Mouse (Mus musculus): ENCODE results near the gene Gm11236. TPM values are rescaled to one million over a fixed set of nuclear protein-coding genes. Genes with fewer than 3 reads are reported as not detected.
"Not testable (repeated sequence)": the region's sequence is repeated elsewhere in the genome, so short reads cannot be mapped to it uniquely, and the experiment has no call there.

The Gm11236 gene
- not detected in 3 replicates for total RNA-seq (2017)

DNA sequence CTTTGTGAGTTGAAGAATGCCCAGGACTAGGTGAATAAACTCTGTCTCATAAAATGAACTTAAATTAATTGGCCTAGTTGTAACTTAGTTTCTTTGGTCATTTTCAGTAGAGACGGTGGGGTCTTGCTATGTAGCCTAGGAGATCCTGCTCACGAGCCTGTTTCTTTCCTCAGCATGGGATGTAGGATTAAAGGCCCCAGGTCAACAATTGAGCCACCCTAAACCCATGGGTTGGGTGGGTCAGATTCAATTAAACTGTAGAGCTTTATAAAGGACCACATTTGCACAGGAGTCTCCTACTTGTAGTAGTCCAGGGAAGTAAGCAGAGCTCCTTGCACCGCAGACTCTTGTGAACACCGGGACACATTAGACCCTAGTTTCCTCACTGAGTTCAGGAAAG is at the start of gene Gm11236:
Gene Gm11236 (plus strand): TSS at position 301 of the 400 bp plus-strand sequence.
- not testable (repeated sequence) for ATAC-seq (replicated peaks; ENCODE audit: insufficient number of reproducible peaks, low FRiP score, low TSS enrichment, poor library complexity, severe bottlenecking)

DNA sequence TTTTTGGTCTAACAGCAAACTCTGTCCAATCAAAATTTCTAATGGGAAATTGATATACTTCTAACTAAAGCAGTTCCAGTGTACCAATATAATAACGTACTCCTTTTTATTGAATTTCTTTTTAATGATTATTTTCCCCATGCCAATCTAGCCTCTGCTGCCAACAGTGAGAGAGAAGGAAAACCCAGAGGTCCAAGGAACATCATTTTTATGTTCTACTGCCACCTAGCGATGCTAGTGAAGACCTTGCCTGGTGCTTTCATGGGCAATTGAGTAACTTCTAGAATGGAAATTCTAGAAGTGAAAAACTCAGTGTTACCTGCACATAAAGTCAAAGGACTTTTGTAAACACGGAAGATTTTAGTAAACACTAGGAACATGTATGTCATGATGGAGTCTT is 38.7 kb upstream of the Gm11236 start:
- ATAC-seq (replicated peaks; ENCODE audit: insufficient number of reproducible peaks, low FRiP score, low TSS enrichment, poor library complexity, severe bottlenecking) = no peak

DNA sequence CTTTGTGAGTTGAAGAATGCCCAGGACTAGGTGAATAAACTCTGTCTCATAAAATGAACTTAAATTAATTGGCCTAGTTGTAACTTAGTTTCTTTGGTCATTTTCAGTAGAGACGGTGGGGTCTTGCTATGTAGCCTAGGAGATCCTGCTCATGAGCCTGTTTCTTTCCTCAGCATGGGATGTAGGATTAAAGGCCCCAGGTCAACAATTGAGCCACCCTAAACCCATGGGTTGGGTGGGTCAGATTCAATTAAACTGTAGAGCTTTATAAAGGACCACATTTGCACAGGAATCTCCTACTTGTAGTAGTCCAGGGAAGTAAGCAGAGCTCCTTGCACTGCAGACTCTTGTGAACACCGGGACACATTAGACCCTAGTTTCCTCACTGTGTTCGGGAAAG is 30.3 kb upstream of the Gm11236 start, which contains the start of gene Gm11238:
Gene Gm11238 (plus strand): TSS at position 301 of the 400 bp plus-strand sequence.
- not testable (repeated sequence) for ATAC-seq (replicated peaks; ENCODE audit: insufficient number of reproducible peaks, low FRiP score, low TSS enrichment, poor library complexity, severe bottlenecking)

DNA sequence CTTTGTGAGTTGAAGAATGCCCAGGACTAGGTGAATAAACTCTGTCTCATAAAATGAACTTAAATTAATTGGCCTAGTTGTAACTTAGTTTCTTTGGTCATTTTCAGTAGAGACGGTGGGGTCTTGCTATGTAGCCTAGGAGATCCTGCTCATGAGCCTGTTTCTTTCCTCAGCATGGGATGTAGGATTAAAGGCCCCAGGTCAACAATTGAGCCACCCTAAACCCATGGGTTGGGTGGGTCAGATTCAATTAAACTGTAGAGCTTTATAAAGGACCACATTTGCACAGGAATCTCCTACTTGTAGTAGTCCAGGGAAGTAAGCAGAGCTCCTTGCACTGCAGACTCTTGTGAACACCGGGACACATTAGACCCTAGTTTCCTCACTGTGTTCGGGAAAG is 15.2 kb upstream of the Gm11236 start, which contains the start of gene Gm11237:
Gene Gm11237 (plus strand): TSS at position 301 of the 400 bp plus-strand sequence.
- not testable (repeated sequence) for ATAC-seq (replicated peaks; ENCODE audit: insufficient number of reproducible peaks, low FRiP score, low TSS enrichment, poor library complexity, severe bottlenecking)

DNA sequence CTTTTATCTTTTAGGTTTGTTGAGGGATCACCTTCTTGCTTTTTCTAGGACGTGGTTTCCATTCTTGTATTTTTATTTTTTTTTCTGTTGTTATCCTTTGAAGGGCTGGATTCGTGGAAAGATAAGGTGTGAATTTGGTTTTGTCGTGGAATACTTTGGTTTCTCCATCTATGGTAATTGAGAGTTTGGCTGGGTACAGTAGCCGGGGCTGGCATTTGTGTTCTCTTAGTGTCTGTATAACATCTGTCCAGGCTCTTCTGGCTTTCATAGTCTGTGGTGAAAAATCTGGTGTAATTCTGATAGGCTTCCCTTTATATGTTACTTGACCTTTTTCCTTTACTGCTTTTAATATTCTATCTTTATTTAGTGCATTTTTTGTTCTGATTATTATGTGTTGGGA is 23.9 kb downstream of the Gm11236 start:
- ATAC-seq (replicated peaks; ENCODE audit: insufficient number of reproducible peaks, low FRiP score, low TSS enrichment, poor library complexity, severe bottlenecking) = not testable (repeated sequence)

DNA sequence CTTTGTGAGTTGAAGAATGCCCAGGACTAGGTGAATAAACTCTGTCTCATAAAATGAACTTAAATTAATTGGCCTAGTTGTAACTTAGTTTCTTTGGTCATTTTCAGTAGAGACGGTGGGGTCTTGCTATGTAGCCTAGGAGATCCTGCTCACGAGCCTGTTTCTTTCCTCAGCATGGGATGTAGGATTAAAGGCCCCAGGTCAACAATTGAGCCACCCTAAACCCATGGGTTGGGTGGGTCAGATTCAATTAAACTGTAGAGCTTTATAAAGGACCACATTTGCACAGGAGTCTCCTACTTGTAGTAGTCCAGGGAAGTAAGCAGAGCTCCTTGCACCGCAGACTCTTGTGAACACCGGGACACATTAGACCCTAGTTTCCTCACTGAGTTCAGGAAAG is 30.1 kb downstream of the Gm11236 start, which contains the start of gene Gm11239:
Gene Gm11239 (plus strand): TSS at position 301 of the 400 bp plus-strand sequence.
- ATAC-seq (replicated peaks; ENCODE audit: insufficient number of reproducible peaks, low FRiP score, low TSS enrichment, poor library complexity, severe bottlenecking) = not testable (repeated sequence)

DNA sequence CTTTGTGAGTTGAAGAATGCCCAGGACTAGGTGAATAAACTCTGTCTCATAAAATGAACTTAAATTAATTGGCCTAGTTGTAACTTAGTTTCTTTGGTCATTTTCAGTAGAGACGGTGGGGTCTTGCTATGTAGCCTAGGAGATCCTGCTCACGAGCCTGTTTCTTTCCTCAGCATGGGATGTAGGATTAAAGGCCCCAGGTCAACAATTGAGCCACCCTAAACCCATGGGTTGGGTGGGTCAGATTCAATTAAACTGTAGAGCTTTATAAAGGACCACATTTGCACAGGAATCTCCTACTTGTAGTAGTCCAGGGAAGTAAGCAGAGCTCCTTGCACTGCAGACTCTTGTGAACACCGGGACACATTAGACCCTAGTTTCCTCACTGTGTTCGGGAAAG is 45.3 kb downstream of the Gm11236 start, which contains the start of gene Gm428:
Gene Gm428 (plus strand): TSS at position 301 of the 400 bp plus-strand sequence.
- not testable (repeated sequence) for ATAC-seq (replicated peaks; ENCODE audit: insufficient number of reproducible peaks, low FRiP score, low TSS enrichment, poor library complexity, severe bottlenecking)

Other genes starting within 250 kb of the Gm11236 start
- not detected in 3 replicates for gene Gm11487, start 233.0 kb upstream of the Gm11236 start, total RNA-seq (2017)
- gene Gm11238, start 30.2 kb upstream of the Gm11236 start, total RNA-seq (2017) = not detected in 3 replicates
- not detected in 3 replicates for gene Gm11237, start 15.1 kb upstream of the Gm11236 start, total RNA-seq (2017)
- not detected in 3 replicates for gene Gm11239, start 30.2 kb downstream of the Gm11236 start, total RNA-seq (2017)
- gene Gm428, start 45.4 kb downstream of the Gm11236 start, total RNA-seq (2017) = not detected in 3 replicates
- not detected in 3 replicates for gene Rasef, start 152.9 kb downstream of the Gm11236 start, total RNA-seq (2017)
- gene Gm11758, start 238.1 kb downstream of the Gm11236 start, total RNA-seq (2017) = not detected in 3 replicates

Measured in monocyte, adult 5-6 weeks (primary cell).